Mouse (Mus musculus) brain, embryonic 14.5 days (tissue): ENCODE data around the gene Nr2e3. TPM values are rescaled to one million over a fixed set of nuclear protein-coding genes. Genes with fewer than 3 reads are reported as not detected.

Experiments used
- DNase-seq: peaks from one replicate; pipeline ENCODE4 v3.0.0-alpha.2; 2011; ENCODE audit warnings: low read depth
- CTCF ChIP-seq: fragments of 200-500 bp; IDR thresholded peaks from 2 replicates; pipeline ENCODE4 v1.5.1; 2012; ENCODE audit warnings: inconsistent platforms, mild to moderate bottlenecking, moderate library complexity, borderline replicate concordance; ENCODE audit not compliant: insufficient read depth, insufficient read length; ENCODE audit errors: extremely low read depth
- POLR2A ChIP-seq: fragments of 200-500 bp; IDR thresholded peaks from 2 replicates; pipeline ENCODE4 v1.6.1; 2012; ENCODE audit warnings: mild to moderate bottlenecking, inconsistent platforms, borderline replicate concordance; ENCODE audit not compliant: poor library complexity, insufficient read depth, insufficient read length, severe bottlenecking; ENCODE audit errors: extremely low read depth
- polyA plus RNA-seq: library from polyadenylated mRNA; depleted of rRNA; stranded (reverse); fragments of >200 nt; gene quantifications from 2 replicates; pipeline ENCODE4 v1.2.3, GENCODE M21; 2012; rRNA removed

The Nr2e3 gene
- polyA plus RNA-seq, 1 experiment: 0.15 TPM

DNA sequence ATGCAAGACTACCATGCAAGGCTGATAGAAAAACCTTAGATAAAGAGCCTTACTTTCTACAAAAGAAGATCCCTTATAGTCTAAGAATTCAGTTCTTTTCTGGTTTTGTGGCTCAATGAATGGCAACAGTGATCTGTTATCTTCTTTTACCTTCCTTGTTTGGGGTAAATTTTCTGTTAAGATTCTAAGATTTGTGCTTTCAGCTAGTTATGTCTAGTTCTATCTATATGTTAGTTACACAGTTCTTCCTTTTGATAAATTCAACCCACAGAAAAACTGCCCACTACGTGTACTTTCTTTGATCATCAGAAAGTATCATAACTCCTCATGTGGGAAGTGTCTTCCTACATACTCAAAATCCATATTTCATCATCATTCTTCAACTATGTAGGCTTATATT lies 45.7 kb downstream of the Nr2e3 start:
- no peak for DNase-seq
- no peak for TF ChIP-seq POLR2A
- TF ChIP-seq CTCF: no peak

DNA sequence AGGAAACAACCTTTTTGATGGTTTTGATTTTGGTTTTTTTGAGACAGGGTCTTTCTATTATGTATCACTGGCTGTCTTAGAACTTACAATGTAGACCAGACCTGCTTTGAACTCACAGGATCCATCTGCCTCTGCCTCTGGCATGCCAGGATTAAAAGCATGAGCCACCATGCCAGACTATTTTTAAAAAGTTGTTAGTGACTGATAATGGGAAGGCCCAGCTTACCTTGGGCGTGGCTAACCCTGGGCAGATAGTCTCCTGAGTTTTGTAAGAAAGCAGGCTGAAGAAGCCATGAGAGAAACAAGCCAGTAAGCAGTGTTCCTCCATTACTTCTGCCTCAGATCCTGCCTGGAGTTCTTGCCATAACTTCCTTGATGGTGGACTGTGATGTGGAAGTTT lies 57.1 kb downstream of the Nr2e3 start:
- DNase-seq: no peak
- TF ChIP-seq CTCF: no peak
- TF ChIP-seq POLR2A: no peak

Other genes with a start within 250 kb of the Nr2e3 start
- gene Senp8, start 209.9 kb downstream of the Nr2e3 start, polyA plus RNA-seq: 7.5 and 8.7 TPM in 2 replicates
- 18.7 and 26.6 TPM in 2 replicates for gene Myo9a, start 209.8 kb downstream of the Nr2e3 start, polyA plus RNA-seq